Mouse (Mus musculus) kidney, embryonic 15.5 days (tissue): Measurements from ENCODE around the gene Macc1. TPM values are rescaled to one million over a fixed set of nuclear protein-coding genes. Genes with fewer than 3 reads are reported as not detected.

Experiments
- ATAC-seq: fragments of 200-750 bp; cut with Nextera tagmentation; replicated peaks from 2 replicates; pipeline ENCODE4 v1.8.0; 2017; ENCODE audit warnings: moderate TSS enrichment; ENCODE audit not compliant: low FRiP score
- H3K27ac ChIP-seq: fragments of 300-500 bp; sonication (generic); 2 replicates; pipeline ENCODE4 v1.5.1; 2015; ENCODE audit warnings: mild to moderate bottlenecking, inconsistent platforms
- H3K27me3 ChIP-seq: fragments of 300-500 bp; sonication (generic); 2 replicates; pipeline ENCODE4 v1.6.1; 2015; ENCODE audit warnings: inconsistent platforms
- H3K36me3 ChIP-seq: fragments of 300-500 bp; sonication (generic); 2 replicates; pipeline ENCODE4 v1.6.1; 2015; ENCODE audit warnings: inconsistent platforms
- H3K4me1 ChIP-seq: fragments of 300-500 bp; sonication (generic); 2 replicates; pipeline ENCODE4 v1.6.1; 2015; ENCODE audit warnings: inconsistent platforms
- H3K4me2 ChIP-seq: fragments of 300-500 bp; sonication (generic); 2 replicates; pipeline ENCODE4 v1.6.1; 2015; ENCODE audit warnings: moderate library complexity, mild to moderate bottlenecking, inconsistent platforms
- H3K4me3 ChIP-seq: fragments of 300-500 bp; sonication (generic); replicated peaks from 2 replicates; pipeline ENCODE4 v1.5.1; 2015; ENCODE audit warnings: mild to moderate bottlenecking, inconsistent platforms
- H3K9ac ChIP-seq: fragments of 300-500 bp; sonication (generic); 2 replicates; pipeline ENCODE4 v1.6.1; 2015; ENCODE audit warnings: mild to moderate bottlenecking, inconsistent platforms
- H3K9me3 ChIP-seq: fragments of 300-500 bp; sonication (generic); replicated peaks from 2 replicates; pipeline ENCODE4 v1.6.1; 2016; ENCODE audit warnings: inconsistent platforms
- WGBS: fragments of 180-500 bp; shearing (Covaris S2); methylation state at CpG from one replicate; pipeline ENCODE4 v1.1.7; 2015; ENCODE audit warnings: mixed read lengths; 5-methylcytosine and 5-hydroxymethylcytosine counted together
- polyA plus RNA-seq: library from polyadenylated mRNA; unstranded; fragments of >200 nt; fragmentation: Nextera tagmentation; extraction: Ambion mirVana; gene quantifications from 2 replicates; pipeline ENCODE4 v1.2.1, GENCODE M21; 2015

The Macc1 gene
- polyA plus RNA-seq: 0.80 and 0.91 TPM in 2 replicates

- no peak within 1 kb of the TSS for H3K4me3 ChIP-seq
- H3K9me3 ChIP-seq: no peaks in the 10 kb centered on the region
Measured at GRCm38 (mm10) chr12:119313970-119314369, at the start of gene Macc1. Macc1 (plus strand) TSS chr12:119314270.

GRCm38 (mm10) chr12:119264506-119264905 lies 49.6 kb upstream of the Macc1 start:
- no peaks in the 10 kb centered on the region for H3K36me3 ChIP-seq
- H3K9ac ChIP-seq: no peak overlapping the region
- H3K4me1 ChIP-seq: no peaks in the 10 kb centered on the region
- no peaks in the 10 kb centered on the region for H3K9me3 ChIP-seq
- ATAC-seq: no peak
- H3K4me2 ChIP-seq: no peak overlapping the region
- H3K27ac ChIP-seq: no peak overlapping the region
- 94% methylated on average over 3 of the region's 3 CpGs for WGBS
- no peaks in the 10 kb centered on the region for H3K27me3 ChIP-seq
- H3K4me3 ChIP-seq: no peak overlapping the region

More at GRCm38 (mm10) chr12:119313970-119314369, at the start of gene Macc1:
- no peak within 1 kb of the TSS for H3K4me2 ChIP-seq
- no peak for ATAC-seq
- no peaks in the 10 kb centered on the region for H3K4me1 ChIP-seq
- H3K9ac ChIP-seq: no peak within 1 kb of the TSS
- no peak within 1 kb of the TSS for H3K27ac ChIP-seq
- no peaks in the 10 kb centered on the region for H3K36me3 ChIP-seq
- H3K27me3 ChIP-seq: no peaks in the 10 kb centered on the region

- no peak overlapping the region for H3K4me2 ChIP-seq
- no peaks in the 10 kb centered on the region for H3K4me1 ChIP-seq
- WGBS: 71% methylated on average over 1 of the region's 1 CpGs
- no peak for ATAC-seq
- H3K9ac ChIP-seq: no peak overlapping the region
- no peaks in the 10 kb centered on the region for H3K36me3 ChIP-seq
- no peak overlapping the region for H3K27ac ChIP-seq
- no peaks in the 10 kb centered on the region for H3K9me3 ChIP-seq
- H3K4me3 ChIP-seq: no peak overlapping the region
- no peaks in the 10 kb centered on the region for H3K27me3 ChIP-seq
Measured at GRCm38 (mm10) chr12:119268723-119269122, 45.3 kb upstream of the Macc1 start.

GRCm38 (mm10) chr12:119270036-119270435 lies 44.0 kb upstream of the Macc1 start:
- H3K27me3 ChIP-seq: no peaks in the 10 kb centered on the region
- H3K9me3 ChIP-seq: no peaks in the 10 kb centered on the region
- no peaks in the 10 kb centered on the region for H3K36me3 ChIP-seq
- no peak overlapping the region for H3K9ac ChIP-seq
- WGBS: 74% methylated on average over 2 of the region's 2 CpGs
- no peak overlapping the region for H3K27ac ChIP-seq
- no peak overlapping the region for H3K4me2 ChIP-seq
- H3K4me1 ChIP-seq: no peaks in the 10 kb centered on the region
- no peak for ATAC-seq
- no peak overlapping the region for H3K4me3 ChIP-seq

- Histone ChIP-seq H3K4me1 (no peaks in the 10 kb centered on the region), H3K9ac (no peak overlapping the region), H3K4me3 (no peak overlapping the region), H3K4me2 (no peak overlapping the region), H3K9me3 (no peaks in the 10 kb centered on the region), H3K27me3 (no peaks in the 10 kb centered on the region), H3K36me3 (no peaks in the 10 kb centered on the region), H3K27ac (no peak overlapping the region)
- ATAC-seq: no peak
- 85% methylated on average over 1 of the region's 1 CpGs for WGBS
Measured at GRCm38 (mm10) chr12:119271964-119272363, 42.1 kb upstream of the Macc1 start.

GRCm38 (mm10) chr12:119273605-119274004 lies 40.5 kb upstream of the Macc1 start:
- no peaks in the 10 kb centered on the region for H3K9me3 ChIP-seq
- no peak overlapping the region for H3K9ac ChIP-seq
- 10% methylated on average over 1 of the region's 1 CpGs for whole genome bisulfite sequencing
- no peaks in the 10 kb centered on the region for H3K27me3 ChIP-seq
- no peaks in the 10 kb centered on the region for H3K4me1 ChIP-seq
- ATAC-seq: no peak
- H3K27ac ChIP-seq: no peak overlapping the region
- H3K4me2 ChIP-seq: no peak overlapping the region
- no peak overlapping the region for H3K4me3 ChIP-seq
- H3K36me3 ChIP-seq: no peaks in the 10 kb centered on the region

- no peak overlapping the region for H3K27ac ChIP-seq
- H3K9me3 ChIP-seq: no peaks in the 10 kb centered on the region
- no peaks in the 10 kb centered on the region for H3K4me1 ChIP-seq
- H3K4me2 ChIP-seq: no peak overlapping the region
- no peak overlapping the region for H3K4me3 ChIP-seq
- H3K36me3 ChIP-seq: no peaks in the 10 kb centered on the region
- 89% methylated on average over 1 of the region's 1 CpGs for WGBS
- no peaks in the 10 kb centered on the region for H3K27me3 ChIP-seq
- no peak overlapping the region for H3K9ac ChIP-seq
- no peak for ATAC-seq
Measured at GRCm38 (mm10) chr12:119276282-119276681, 37.8 kb upstream of the Macc1 start.

- Histone ChIP-seq H3K9me3 (no peaks in the 10 kb centered on the region), H3K9ac (no peak overlapping the region), H3K36me3 (no peaks in the 10 kb centered on the region), H3K4me1 (no peaks in the 10 kb centered on the region), H3K4me3 (no peak overlapping the region), H3K4me2 (no peak overlapping the region), H3K27ac (no peak overlapping the region), H3K27me3 (no peaks in the 10 kb centered on the region)
- no peak for ATAC-seq
- WGBS: 94% methylated on average over 6 of the region's 6 CpGs
Measured at GRCm38 (mm10) chr12:119291618-119292017, 22.5 kb upstream of the Macc1 start.

GRCm38 (mm10) chr12:119303618-119304017 lies 10.5 kb upstream of the Macc1 start:
- ATAC-seq: no peak
- Histone ChIP-seq H3K36me3 (no peaks in the 10 kb centered on the region), H3K9ac (no peak overlapping the region), H3K4me1 (no peaks in the 10 kb centered on the region), H3K4me3 (no peak overlapping the region), H3K9me3 (no peaks in the 10 kb centered on the region), H3K27me3 (no peaks in the 10 kb centered on the region), H3K4me2 (no peak overlapping the region), H3K27ac (no peak overlapping the region)

GRCm38 (mm10) chr12:119313014-119313763 lies 881 bp upstream of the Macc1 start:
- H3K9ac ChIP-seq: no peak overlapping the region
- H3K27me3 ChIP-seq: no peaks in the 10 kb centered on the region
- H3K36me3 ChIP-seq: no peaks in the 10 kb centered on the region
- ATAC-seq: no peak
- H3K9me3 ChIP-seq: no peaks in the 10 kb centered on the region
- no peak overlapping the region for H3K4me2 ChIP-seq
- no peak overlapping the region for H3K27ac ChIP-seq
- H3K4me3 ChIP-seq: no peak overlapping the region
- WGBS: 65% methylated on average over 3 of the region's 3 CpGs
- H3K4me1 ChIP-seq: no peaks in the 10 kb centered on the region

GRCm38 (mm10) chr12:119318799-119319198 lies 4.7 kb downstream of the Macc1 start:
- Histone ChIP-seq H3K36me3 (no peaks in the 10 kb centered on the region), H3K4me1 (no peaks in the 10 kb centered on the region), H3K9ac (no peak overlapping the region), H3K27ac (no peak overlapping the region), H3K27me3 (no peaks in the 10 kb centered on the region), H3K9me3 (no peaks in the 10 kb centered on the region), H3K4me3 (no peak overlapping the region), H3K4me2 (no peak overlapping the region)
- no peak for ATAC-seq
- WGBS: 73% methylated on average over 1 of the region's 1 CpGs

GRCm38 (mm10) chr12:119325400-119325799 lies 11.3 kb downstream of the Macc1 start:
- Histone ChIP-seq H3K9me3 (no peaks in the 10 kb centered on the region), H3K4me3 (no peak overlapping the region), H3K4me2 (no peak overlapping the region), H3K4me1 (no peaks in the 10 kb centered on the region), H3K9ac (no peak overlapping the region), H3K27ac (no peak overlapping the region), H3K27me3 (no peaks in the 10 kb centered on the region), H3K36me3 (no peaks in the 10 kb centered on the region)
- ATAC-seq: no peak

GRCm38 (mm10) chr12:119330644-119331043 lies 16.6 kb downstream of the Macc1 start:
- Histone ChIP-seq H3K4me1 (no peaks in the 10 kb centered on the region), H3K9me3 (no peaks in the 10 kb centered on the region)

More at GRCm38 (mm10) chr12:119330644-119331043, 16.6 kb downstream of the Macc1 start:
- WGBS: 77% methylated on average over 4 of the region's 4 CpGs
- Histone ChIP-seq H3K27ac (no peak overlapping the region), H3K4me2 (no peak overlapping the region), H3K27me3 (no peaks in the 10 kb centered on the region), H3K9ac (no peak overlapping the region), H3K4me3 (no peak overlapping the region), H3K36me3 (no peaks in the 10 kb centered on the region)
- no peak for ATAC-seq
